8 mouse cellular contexts compared by ENCODE assay signal in the genomic region with DNA sequence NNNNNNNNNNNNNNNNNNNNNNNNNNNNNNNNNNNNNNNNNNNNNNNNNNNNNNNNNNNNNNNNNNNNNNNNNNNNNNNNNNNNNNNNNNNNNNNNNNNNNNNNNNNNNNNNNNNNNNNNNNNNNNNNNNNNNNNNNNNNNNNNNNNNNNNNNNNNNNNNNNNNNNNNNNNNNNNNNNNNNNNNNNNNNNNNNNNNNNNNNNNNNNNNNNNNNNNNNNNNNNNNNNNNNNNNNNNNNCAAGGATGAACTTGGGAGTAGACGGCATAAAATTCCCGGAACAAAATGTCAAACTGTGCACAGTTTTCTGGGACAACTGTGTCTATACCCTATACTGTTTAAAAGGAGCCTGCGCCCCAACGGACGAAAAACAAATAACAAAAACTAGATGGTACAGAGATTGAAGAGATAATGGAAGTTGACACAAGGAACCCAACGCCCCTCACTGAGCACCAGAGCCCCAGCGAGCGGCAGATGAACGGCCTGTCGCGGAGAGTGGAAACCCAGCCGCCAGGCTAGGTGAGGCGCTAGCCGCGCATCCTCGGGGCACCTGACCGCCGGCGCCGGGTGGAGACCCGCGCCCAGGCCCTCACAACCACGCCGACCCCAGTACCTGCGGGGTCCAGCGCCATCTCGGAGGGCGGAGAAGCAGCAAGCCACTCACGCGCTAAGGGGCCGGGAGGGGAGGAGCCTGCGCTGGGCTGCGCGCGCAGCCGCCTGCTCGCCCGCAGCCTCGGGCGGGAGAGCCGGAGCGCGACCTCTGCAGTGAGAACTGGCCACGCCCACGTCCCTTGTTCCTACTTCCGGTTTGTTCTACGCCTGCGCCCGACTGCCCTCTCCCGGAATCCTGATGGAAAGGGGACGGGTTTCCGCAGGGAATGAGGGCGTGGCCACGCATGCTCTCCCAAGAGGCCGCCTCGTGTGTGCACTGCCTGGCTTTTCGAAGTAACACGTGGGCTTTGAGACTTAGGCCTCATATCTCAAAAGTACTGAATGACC. TPM values are rescaled to one million over a fixed set of nuclear protein-coding genes. Genes with fewer than 3 reads are reported as not detected.
DNase-seq lines count a peak whose midpoint lies in the region; ATAC-seq and TF ChIP-seq lines count a peak whose summit lies in the region.

A gene (minus strand): TSS at position 771 of the 996 bp plus-strand sequence.

- 3% methylated on average over 58 of the region's 58 CpGs for WGBS in heart, embryonic 11.5 days (ENCODE audit: insufficient replicate concordance)
- under 1% methylated on average over 53 of the region's 58 CpGs for WGBS in kidney, embryonic 16.5 days
- WGBS in liver, adult 2 months = under 1% methylated on average over 58 of the region's 58 CpGs

- peak within 1 kb of the TSS; percentile 77; the same call in 1 of the 2 replicates for H3K27ac ChIP-seq in heart, embryonic 11.5 days (ENCODE audit: low read depth, low read length)
- peak within 1 kb of the TSS; percentile 54; the same call in 1 of the 2 replicates for H3K27ac ChIP-seq in kidney, embryonic 16.5 days (ENCODE audit: low read length)
- peak within 1 kb of the TSS; percentile 78 for H3K27ac ChIP-seq in liver, adult 2 months (replicated peaks; ENCODE audit: insufficient read depth, low read depth, low read length)

- H3K9me3 ChIP-seq in erythroblast, embryonic 14.5 days (ENCODE audit: control insufficient read depth, low read length) = no peaks in the 10 kb centered on the region
- H3K9me3 ChIP-seq in heart, embryonic 11.5 days (replicated peaks; ENCODE audit: control insufficient read depth, low read length) = no peaks in the 10 kb centered on the region
- H3K9me3 ChIP-seq in kidney, embryonic 16.5 days (ENCODE audit: low read length) = peaks cover 2% of the 10 kb centered on the region; the same call in 1 of the 2 replicates

- H3ac ChIP-seq in C2C12 (ENCODE audit: control insufficient read depth, insufficient read length, low read depth) = peak within 1 kb of the TSS; percentile 75
- peak within 1 kb of the TSS; percentile 51 for H3ac ChIP-seq in myocyte (ENCODE audit: control insufficient read depth, insufficient read length)

- peak; percentile 80 for TF ChIP-seq POLR2A in brain, embryonic 14.5 days (IDR thresholded peaks at IDR 0.05; ENCODE audit: borderline replicate concordance, extremely low read depth, insufficient read depth, insufficient read length, poor library complexity, severe bottlenecking)
- peak; percentile 68; the same call in 1 of the 2 replicates for TF ChIP-seq POLR2A in liver, adult 2 months (IDR thresholded peaks at IDR 0.05; ENCODE audit: extremely low read depth, insufficient read depth, low read length)
- peak; percentile 90 for TF ChIP-seq POLR2A in myocyte (IDR thresholded peaks at IDR 0.05; ENCODE audit: insufficient read length, low read depth)

- TF ChIP-seq CTCF in C2C12 (IDR thresholded peaks at IDR 0.05; ENCODE audit: control insufficient read depth, insufficient read depth, insufficient read length) = no peak
- peak; percentile 10; the same call in 1 of the 2 replicates for TF ChIP-seq CTCF in brain, embryonic 14.5 days (IDR thresholded peaks at IDR 0.05; ENCODE audit: borderline replicate concordance, extremely low read depth, insufficient read depth, insufficient read length)
- 0 out of 2 replicates have a peak, but pooled peaks have one; percentile 5 for TF ChIP-seq CTCF in liver, adult 2 months (IDR thresholded peaks at IDR 0.05; ENCODE audit: low read depth, low read length)

- H3K79me2 ChIP-seq in C2C12 (ENCODE audit: control insufficient read depth, insufficient read depth) (peaks cover 14% of the 10 kb centered on the region), myocyte (ENCODE audit: control insufficient read depth, insufficient read depth) (no peaks in the 10 kb centered on the region)
- no peaks in the 10 kb centered on the region for H3K79me2 ChIP-seq in liver, adult 2 months (ENCODE audit: control insufficient read depth, insufficient read depth, low read length)

- H3K4me3 ChIP-seq in C2C12 (ENCODE audit: insufficient read depth, poor library complexity, severe bottlenecking) (peak within 1 kb of the TSS; percentile 57), myocyte (peak within 1 kb of the TSS; percentile 35)
- H3K4me3 ChIP-seq in erythroblast, embryonic 14.5 days (replicated peaks) = peak within 1 kb of the TSS; percentile 66
- peak within 1 kb of the TSS; percentile 91 for H3K4me3 ChIP-seq in heart, embryonic 11.5 days (ENCODE audit: low read depth, low read length)
- peak within 1 kb of the TSS; percentile 70 for H3K4me3 ChIP-seq in kidney, embryonic 16.5 days (ENCODE audit: low read length)
- peak within 1 kb of the TSS; percentile 90 for H3K4me3 ChIP-seq in liver, adult 2 months (ENCODE audit: insufficient read depth, low read depth, low read length)

- H3K4me1 ChIP-seq in erythroblast, embryonic 14.5 days (ENCODE audit: control insufficient read depth) = peaks cover 22% of the 10 kb centered on the region
- no peaks in the 10 kb centered on the region; the same call in 1 of the 2 replicates for H3K4me1 ChIP-seq in heart, embryonic 11.5 days (ENCODE audit: control insufficient read depth, insufficient read depth, low read length)
- peaks cover 12% of the 10 kb centered on the region for H3K4me1 ChIP-seq in kidney, embryonic 16.5 days (ENCODE audit: insufficient read depth, low read length)
- peaks cover 3% of the 10 kb centered on the region for H3K4me1 ChIP-seq in liver, adult 2 months (ENCODE audit: control insufficient read depth, insufficient read depth, low read length)

- peak within 1 kb of the TSS; percentile 89 for H3K9ac ChIP-seq in heart, embryonic 11.5 days (ENCODE audit: low read depth, low read length)
- H3K9ac ChIP-seq in kidney, embryonic 16.5 days (replicated peaks; ENCODE audit: low read length) = peak within 1 kb of the TSS; percentile 80
- peak within 1 kb of the TSS; percentile 87 for H3K9ac ChIP-seq in liver, adult 2 months (ENCODE audit: low read depth, low read length)

- H3K36me3 ChIP-seq in C2C12 (ENCODE audit: control insufficient read depth, insufficient read depth) (no peaks in the 10 kb centered on the region), myocyte (ENCODE audit: control insufficient read depth, insufficient read depth) (no peaks in the 10 kb centered on the region)
- peaks cover 2% of the 10 kb centered on the region for H3K36me3 ChIP-seq in erythroblast, embryonic 14.5 days (ENCODE audit: control insufficient read depth)
- no peaks in the 10 kb centered on the region for H3K36me3 ChIP-seq in heart, embryonic 11.5 days (ENCODE audit: control insufficient read depth, insufficient read depth, low read length)
- H3K36me3 ChIP-seq in kidney, embryonic 16.5 days (ENCODE audit: insufficient read depth, low read length) = no peaks in the 10 kb centered on the region
- H3K36me3 ChIP-seq in liver, adult 2 months (ENCODE audit: control insufficient read depth, insufficient read depth, low read length) = no peaks in the 10 kb centered on the region
- H3K36me3 ChIP-seq in splenic B cell, adult 2 months (ENCODE audit: control insufficient read depth, insufficient read depth, low read length, poor library complexity, severe bottlenecking) = no peaks in the 10 kb centered on the region

- ATAC-seq in heart, embryonic 11.5 days (replicated peaks; ENCODE audit: insufficient number of reproducible peaks, low FRiP score, low TSS enrichment) = peak; percentile 97
- peak; percentile 99 for ATAC-seq in kidney, embryonic 16.5 days (ENCODE audit: low FRiP score, low TSS enrichment)

- no peaks in the 10 kb centered on the region for H3K79me3 ChIP-seq in C2C12 (ENCODE audit: low read depth)

- H3K4me2 ChIP-seq in heart, embryonic 11.5 days = peak within 1 kb of the TSS; percentile 77
- H3K4me2 ChIP-seq in kidney, embryonic 16.5 days (replicated peaks; ENCODE audit: low read depth, low read length) = peak within 1 kb of the TSS; percentile 75
- peak within 1 kb of the TSS; percentile 62 for H3K4me2 ChIP-seq in myocyte (ENCODE audit: low read depth)

- H3K27me3 ChIP-seq in C2C12 (ENCODE audit: control insufficient read depth, insufficient read depth, insufficient read length) = no peaks in the 10 kb centered on the region
- no peaks in the 10 kb centered on the region for H3K27me3 ChIP-seq in erythroblast, embryonic 14.5 days (ENCODE audit: control insufficient read depth)
- H3K27me3 ChIP-seq in heart, embryonic 11.5 days (ENCODE audit: control insufficient read depth, insufficient read depth, low read length) = no peaks in the 10 kb centered on the region
- no peaks in the 10 kb centered on the region for H3K27me3 ChIP-seq in kidney, embryonic 16.5 days (ENCODE audit: insufficient read depth, low read length)
- H3K27me3 ChIP-seq in liver, adult 2 months (ENCODE audit: control insufficient read depth, insufficient read depth, low read length) = no peaks in the 10 kb centered on the region
- no peaks in the 10 kb centered on the region for H3K27me3 ChIP-seq in myocyte (ENCODE audit: control insufficient read depth, insufficient read depth, insufficient read length)
- H3K27me3 ChIP-seq in splenic B cell, adult 2 months (ENCODE audit: control insufficient read depth, insufficient read depth, low read length, poor library complexity, severe bottlenecking) = no peaks in the 10 kb centered on the region

- peak; percentile 99 for DNase-seq in brain, embryonic 14.5 days (ENCODE audit: low read depth)
- DNase-seq in liver, adult 2 months (ENCODE audit: extremely low read depth, low read depth, low spot score) = peak; percentile 91
- DNase-seq in splenic B cell, adult 2 months (ENCODE audit: low read depth, low spot score) = peak; percentile 88

TF ChIP-seq in C2C12, 6 proteins besides CTCF, POLR2A, EP300 and RAD21:
- TF ChIP-seq MAX (IDR thresholded peaks at IDR 0.05) (peak; percentile 99), CEBPB (IDR thresholded peaks at IDR 0.05; ENCODE audit: low read depth) (no peak)

TF ChIP-seq in myocyte, 11 proteins besides CTCF, POLR2A, EP300 and RAD21 (continues in another document):
- no peak for TF ChIP-seq TCF3 (IDR thresholded peaks at IDR 0.05; ENCODE audit: insufficient read length, low read depth)
- TF ChIP-seq USF1 (IDR thresholded peaks at IDR 0.05; ENCODE audit: low read depth) = peak; percentile 32
- TF ChIP-seq MYOD1 (IDR thresholded peaks at IDR 0.05; ENCODE audit: control insufficient read depth in 1 of 3, insufficient read length in 2 of 3, low read depth in 2 of 3) = peak in 1 of 3 experiments; percentile 1
- no peak for TF ChIP-seq REST (IDR thresholded peaks at IDR 0.05; ENCODE audit: insufficient read depth, insufficient read length)
- TF ChIP-seq MAX (IDR thresholded peaks at IDR 0.05; ENCODE audit: low read depth) = peak; percentile 97
- no peak for TF ChIP-seq CEBPB (IDR thresholded peaks at IDR 0.05; ENCODE audit: insufficient read depth, poor library complexity, severe bottlenecking)

RNA-seq across cellular contexts. Expression of the gene that starts here (rescaled TPM):
- polyA plus RNA-seq in C2C12 (2012; fragmentation: generic; extraction: Trizol) (18.5 TPM), myocyte (2012; fragmentation: generic; extraction: Trizol) (32.7 TPM)
- polyA plus RNA-seq in brain, embryonic 14.5 days (2012; rRNA removed) = 10.1 and 10.7 TPM in 2 replicates
- polyA plus RNA-seq in erythroblast, embryonic 14.5 days (2012) = 0.16 and 0.52 TPM in 2 replicates
- polyA plus RNA-seq in heart, embryonic 11.5 days (2014; fragmentation: Nextera tagmentation; extraction: Ambion mirVana) = 39.3 and 41.2 TPM in 2 replicates
- polyA plus RNA-seq in kidney, embryonic 16.5 days (2015; fragmentation: Nextera tagmentation; extraction: Ambion mirVana) = 39.2 and 40.2 TPM in 2 replicates
- 11.5 and 15.9 TPM in 2 replicates for total RNA-seq in liver, adult 2 months (2014; rRNA removed)
- polyA plus RNA-seq in liver, adult 2 months (2012; rRNA removed) = 2.6 and 3.1 TPM in 2 replicates

Comparison
In these comparisons a context has a peak if more than half of its experiments do, and no peak if none do; other contexts are left out.
1. Peak in every context shown above with its lines: DNase-seq, ATAC-seq, H3K4me3 ChIP-seq and H3K27ac ChIP-seq.
2. H3K4me3 ChIP-seq: peak in every context shown above with its lines; median percentile 91 in heart, embryonic 11.5 days; 90 in liver, adult 2 months; 70 in kidney, embryonic 16.5 days; 66 in erythroblast, embryonic 14.5 days; 57 in C2C12; 35 in myocyte.